Mouse (Mus musculus): ENCODE results near the gene Git2.
A peak's percentile ranks its signal among the peaks of the same experiment; 100 is the strongest.

The Git2 gene

GRCm38 (mm10) chr5:114721969-114722368, 53.3 kb downstream of the Git2 start:
- DNase-seq (ENCODE audit: low read depth, low spot score) = no peak

- no peak for DNase-seq (ENCODE audit: low read depth, low spot score)
Observed at GRCm38 (mm10) chr5:114720784-114721183, 54.5 kb downstream of the Git2 start.

GRCm38 (mm10) chr5:114719928-114720270, 55.4 kb downstream of the Git2 start:
- DNase-seq (ENCODE audit: low read depth, low spot score) = no peak

GRCm38 (mm10) chr5:114719003-114719927, 56.1 kb downstream of the Git2 start:
- no peak for DNase-seq (ENCODE audit: low read depth, low spot score)

- DNase-seq (ENCODE audit: low read depth, low spot score) = no peak
Observed at GRCm38 (mm10) chr5:114718483-114718882, 56.8 kb downstream of the Git2 start.

- no peak for DNase-seq (ENCODE audit: low read depth, low spot score)
Observed at GRCm38 (mm10) chr5:114717937-114718336, 57.4 kb downstream of the Git2 start.

- DNase-seq (ENCODE audit: low read depth, low spot score) = no peak
Observed at GRCm38 (mm10) chr5:114717292-114717691, 58.0 kb downstream of the Git2 start.

- no peak for DNase-seq (ENCODE audit: low read depth, low spot score)
Observed at GRCm38 (mm10) chr5:114714551-114714950, 60.8 kb downstream of the Git2 start.

- no peak for DNase-seq (ENCODE audit: low read depth, low spot score)
Observed at GRCm38 (mm10) chr5:114709357-114709756, 66.0 kb downstream of the Git2 start.

- DNase-seq (ENCODE audit: low read depth, low spot score) = no peak
Observed at GRCm38 (mm10) chr5:114708491-114708890, 66.8 kb downstream of the Git2 start.

- peak; percentile 97 for DNase-seq (ENCODE audit: low read depth, low spot score)
Observed at GRCm38 (mm10) chr5:114707265-114708068, 67.8 kb downstream of the Git2 start, which contains the start of gene Tchp. TSS of gene Tchp (plus strand) at chr5:114707760.

GRCm38 (mm10) chr5:114702403-114703392, 72.6 kb downstream of the Git2 start:
- DNase-seq (ENCODE audit: low read depth, low spot score) = peak; percentile 87

- peak; percentile 67 for DNase-seq (ENCODE audit: low read depth, low spot score)
Observed at GRCm38 (mm10) chr5:114699015-114699414, 76.3 kb downstream of the Git2 start.

- no peak for DNase-seq (ENCODE audit: low read depth, low spot score)
Observed at GRCm38 (mm10) chr5:114698044-114698746, 77.1 kb downstream of the Git2 start.

GRCm38 (mm10) chr5:114696939-114697338, 78.4 kb downstream of the Git2 start:
- peak; percentile 96 for DNase-seq (ENCODE audit: low read depth, low spot score)

- peak; percentile 50 for DNase-seq (ENCODE audit: low read depth, low spot score)
Observed at GRCm38 (mm10) chr5:114695775-114696174, 79.5 kb downstream of the Git2 start.

- DNase-seq (ENCODE audit: low read depth, low spot score) = peak; percentile 99
Observed at GRCm38 (mm10) chr5:114690633-114691567, 84.4 kb downstream of the Git2 start, which contains the start of gene Gltp. TSS of gene Gltp (minus strand) at chr5:114690984.

- peak; percentile 75 for DNase-seq (ENCODE audit: low read depth, low spot score)
Observed at GRCm38 (mm10) chr5:114689700-114690366, 85.5 kb downstream of the Git2 start.

GRCm38 (mm10) chr5:114688703-114689102, 86.6 kb downstream of the Git2 start:
- DNase-seq (ENCODE audit: low read depth, low spot score) = no peak
